Mouse (Mus musculus): Measurements from ENCODE around the gene Cfap65.
A peak's percentile ranks its signal among the peaks of the same experiment; 100 is the strongest.

DNA sequence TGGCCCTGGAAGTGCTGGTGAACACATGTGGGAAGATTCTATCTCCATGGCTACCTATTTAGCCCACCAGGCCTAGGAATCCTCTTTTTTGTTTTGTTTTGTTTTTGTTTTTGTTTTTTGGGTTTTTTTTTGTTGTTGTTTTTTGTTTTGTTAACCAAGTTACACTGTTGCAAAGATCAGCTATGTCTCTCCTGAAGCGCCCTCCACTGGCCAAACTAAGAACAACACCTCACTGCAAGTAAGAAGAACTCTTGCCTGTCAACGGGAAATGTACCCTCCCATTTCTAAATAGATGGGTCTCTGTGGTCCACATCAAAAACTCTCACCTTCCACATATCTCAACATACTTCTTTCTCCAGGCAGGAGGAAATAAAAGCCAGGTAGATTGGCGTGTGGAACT, 33.7 kb downstream of the Cfap65 start:
- TF ChIP-seq POLR2A (IDR thresholded peaks at IDR 0.05; ENCODE audit: extremely low read depth, insufficient read depth, low read length) (no peak), CTCF (IDR thresholded peaks at IDR 0.05; ENCODE audit: low read depth, low read length) (peak; percentile 36; the same call in 1 of the 2 replicates)
